Mouse (Mus musculus) limb, embryonic 13.5 days (tissue): ENCODE results near the gene L3mbtl1. TPM values are rescaled to one million over a fixed set of nuclear protein-coding genes. Genes with fewer than 3 reads are reported as not detected.
A peak's percentile ranks its signal among the peaks of the same experiment; 100 is the strongest.

Experiments used
- ATAC-seq: fragments of 200-750 bp; cut with Nextera tagmentation; 2 replicates; pipeline ENCODE4 v1.8.0; 2017; ENCODE audit warnings: low read depth, moderate number of reproducible peaks, moderate TSS enrichment; ENCODE audit not compliant: low FRiP score
- H3K27ac ChIP-seq: fragments of 300-500 bp; sonication (generic); 2 replicates; pipeline ENCODE4 v1.5.1; 2015; ENCODE audit warnings: inconsistent platforms, mild to moderate bottlenecking, moderate library complexity
- H3K27me3 ChIP-seq: fragments of 300-500 bp; sonication (generic); 2 replicates; pipeline ENCODE4 v1.6.1; 2015; ENCODE audit warnings: mild to moderate bottlenecking, inconsistent platforms
- H3K36me3 ChIP-seq: fragments of 300-500 bp; sonication (generic); 2 replicates; pipeline ENCODE4 v1.6.1; 2015; ENCODE audit warnings: inconsistent platforms, mild to moderate bottlenecking, moderate library complexity
- H3K4me1 ChIP-seq: fragments of 300-500 bp; sonication (generic); 2 replicates; pipeline ENCODE4 v1.6.1; 2015; ENCODE audit warnings: inconsistent platforms
- H3K4me2 ChIP-seq: fragments of 300-500 bp; sonication (generic); replicated peaks from 2 replicates; pipeline ENCODE4 v1.6.1; 2015; ENCODE audit warnings: inconsistent platforms, mild to moderate bottlenecking, moderate library complexity
- H3K4me3 ChIP-seq: fragments of 300-500 bp; sonication (generic); 2 replicates; pipeline ENCODE4 v1.5.1; 2015; ENCODE audit warnings: moderate library complexity, mild to moderate bottlenecking, inconsistent platforms
- H3K9ac ChIP-seq: fragments of 300-500 bp; sonication (generic); 2 replicates; pipeline ENCODE4 v1.6.1; 2015; ENCODE audit warnings: mild to moderate bottlenecking, inconsistent platforms
- H3K9me3 ChIP-seq: fragments of 300-500 bp; sonication (generic); 2 replicates; pipeline ENCODE4 v1.6.1; 2016; ENCODE audit warnings: inconsistent platforms
- WGBS: fragments of 180-500 bp; shearing (Covaris S2); methylation state at CpG from one replicate; pipeline ENCODE4 v1.1.7; 2015; 5-methylcytosine and 5-hydroxymethylcytosine counted together
- polyA plus RNA-seq: library from polyadenylated mRNA; unstranded; fragments of >200 nt; fragmentation: Nextera tagmentation; extraction: Ambion mirVana; gene quantifications from 2 replicates; pipeline ENCODE4 v1.2.1, GENCODE M21; 2015

Gene L3mbtl1
- polyA plus RNA-seq, 1 experiment from 2014 or later, result 0.20 TPM

DNA sequence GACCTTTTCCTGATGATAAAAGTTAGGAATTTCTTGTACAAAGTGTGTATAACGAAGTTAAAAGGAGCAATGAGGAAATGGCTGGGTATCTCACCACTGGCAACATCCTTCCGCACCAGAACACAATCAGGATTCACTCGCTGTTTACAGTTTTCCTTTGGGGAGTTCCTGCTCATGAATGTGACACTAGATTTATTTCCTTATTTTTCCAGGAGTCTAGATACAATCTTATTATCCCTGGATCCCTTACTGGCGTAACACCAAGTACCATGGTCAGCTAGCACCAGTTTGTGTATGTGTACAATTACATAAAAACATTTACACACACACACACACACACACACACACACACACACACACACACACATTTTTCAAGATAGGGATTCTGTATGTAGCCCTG, 64.0 kb downstream of the L3mbtl1 start:
- Histone ChIP-seq H3K27ac (no peak overlapping the region), H3K9me3 (no peaks in the 10 kb centered on the region), H3K4me1 (no peaks in the 10 kb centered on the region), H3K4me3 (no peak overlapping the region), H3K4me2 (no peak overlapping the region), H3K9ac (no peak overlapping the region), H3K27me3 (no peaks in the 10 kb centered on the region; the same call in 1 of the 2 replicates), H3K36me3 (no peaks in the 10 kb centered on the region)
- WGBS, result 74% methylated on average over 4 of the region's 4 CpGs
- ATAC-seq, result no peak

DNA sequence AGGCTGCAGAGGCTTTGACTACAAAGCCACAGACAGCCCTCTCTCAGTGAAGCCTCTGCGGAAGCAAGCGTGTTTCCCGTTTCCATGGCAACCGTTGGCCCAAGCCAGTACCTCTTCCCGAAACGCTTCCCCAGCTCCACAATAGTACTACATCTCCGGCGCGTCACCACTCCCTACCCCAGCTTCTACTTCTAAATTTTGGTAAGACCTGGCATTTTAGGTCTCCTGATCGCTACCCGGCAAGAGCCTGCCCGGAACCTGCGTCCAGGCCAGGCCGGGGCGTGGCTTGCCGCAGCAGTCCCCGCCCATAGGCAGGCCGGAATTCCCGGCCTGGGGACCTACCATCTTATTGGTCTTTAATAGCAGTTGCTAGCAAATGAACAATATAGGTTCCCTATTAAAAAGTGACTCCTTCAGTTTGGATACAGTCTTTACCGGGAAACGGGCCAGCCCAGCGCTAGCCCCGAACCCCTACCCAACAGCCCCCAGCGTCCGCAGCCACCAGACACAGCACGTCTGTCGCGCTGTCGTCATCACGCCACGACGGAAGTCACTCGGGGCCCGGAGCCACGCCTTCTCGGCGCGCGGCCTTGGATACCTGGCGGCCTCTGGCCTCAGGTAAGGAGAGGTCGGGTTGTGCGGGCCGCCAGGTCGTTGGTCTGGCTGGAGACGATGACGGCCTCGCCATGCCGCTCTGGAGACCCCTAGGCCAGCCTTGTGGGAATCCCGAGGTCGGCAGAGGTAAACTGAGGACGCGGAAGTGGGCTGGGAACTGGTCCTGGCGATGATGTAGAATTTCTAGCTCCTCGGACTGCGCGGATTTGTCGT, 73.9 kb downstream of the L3mbtl1 start, which contains the start of gene Ift52:
TSS of gene Ift52 (plus strand) at position 439 of the 828 bp plus-strand sequence.
- H3K9me3 ChIP-seq, result no peaks in the 10 kb centered on the region
- under 1% methylated on average over 57 of the region's 57 CpGs for WGBS
- ATAC-seq, result peak; percentile 95
- no peaks in the 10 kb centered on the region for H3K27me3 ChIP-seq
- H3K4me1 ChIP-seq, result peaks cover 10% of the 10 kb centered on the region
- H3K27ac ChIP-seq, result peak within 1 kb of the TSS; percentile 73; the same call in 1 of the 2 replicates
- H3K4me3 ChIP-seq, result peak within 1 kb of the TSS; percentile 83
- peak within 1 kb of the TSS; percentile 67 for H3K4me2 ChIP-seq
- peak within 1 kb of the TSS; percentile 83 for H3K9ac ChIP-seq
- H3K36me3 ChIP-seq, result no peaks in the 10 kb centered on the region

Other genes with a start within 250 kb of the L3mbtl1 start
- gene Srsf6, start 11.9 kb upstream of the L3mbtl1 start, polyA plus RNA-seq, result 236 and 259 TPM in 2 replicates
- gene Sgk2, start 43.9 kb downstream of the L3mbtl1 start, polyA plus RNA-seq, result 0.05 TPM in 1 of 2 replicates, not detected in the other
- gene Ift52, start 73.9 kb downstream of the L3mbtl1 start, polyA plus RNA-seq, result 55.3 and 56.9 TPM in 2 replicates
- gene Mybl2, start 111.2 kb downstream of the L3mbtl1 start, polyA plus RNA-seq, result 23.8 and 26.3 TPM in 2 replicates
- not detected in 2 replicates for gene Gtsf1l, start 144.4 kb downstream of the L3mbtl1 start, polyA plus RNA-seq